Mouse (Mus musculus): ENCODE measurements around the gene Kcng3. TPM values are rescaled to one million over a fixed set of nuclear protein-coding genes. Genes with fewer than 3 reads are reported as not detected.

Gene Kcng3
- polyA plus RNA-seq, 1 experiment from 2014 or later: not detected

GRCm38 (mm10) chr17:83664761-83665160 is 33.1 kb upstream of the Kcng3 start:
- H3K4me1 ChIP-seq (ENCODE audit: insufficient read depth): 0 out of 2 replicates have a peak, but pooled peaks cover 2% of the 10 kb centered on the region
- ATAC-seq: no peak
- 70% methylated on average over 8 of the region's 8 CpGs for WGBS (ENCODE audit: insufficient replicate concordance)
- H3K27me3 ChIP-seq (ENCODE audit: insufficient read depth, low read length): no peaks in the 10 kb centered on the region
- H3K9me3 ChIP-seq (ENCODE audit: low read length): no peaks in the 10 kb centered on the region
- TF ChIP-seq EP300 (IDR thresholded peaks at IDR 0.05; ENCODE audit: low read depth): no peak
- H3K4me3 ChIP-seq (ENCODE audit: low read depth, low read length): no peak overlapping the region
- no peaks in the 10 kb centered on the region for H3K36me3 ChIP-seq (replicated peaks; ENCODE audit: insufficient read depth, low read length)
- no peak overlapping the region for H3K27ac ChIP-seq (ENCODE audit: low read depth)
- DNase-seq: no peak
- H3K4me2 ChIP-seq (ENCODE audit: low read depth, low read length): no peak overlapping the region
- H3K9ac ChIP-seq (replicated peaks): no peak overlapping the region

- peaks cover 20% of the 10 kb centered on the region for H3K4me1 ChIP-seq (ENCODE audit: insufficient read depth)
Observed at GRCm38 (mm10) chr17:83658943-83659342, 27.2 kb upstream of the Kcng3 start.

GRCm38 (mm10) chr17:83657375-83657774 is 25.7 kb upstream of the Kcng3 start:
- Histone ChIP-seq H3K9me3 (ENCODE audit: low read length) (no peaks in the 10 kb centered on the region), H3K27ac (ENCODE audit: low read depth) (no peak overlapping the region), H3K27me3 (ENCODE audit: insufficient read depth, low read length) (no peaks in the 10 kb centered on the region), H3K4me1 (ENCODE audit: insufficient read depth) (peaks cover 20% of the 10 kb centered on the region), H3K4me2 (ENCODE audit: low read depth, low read length) (no peak overlapping the region), H3K36me3 (replicated peaks; ENCODE audit: insufficient read depth, low read length) (no peaks in the 10 kb centered on the region), H3K4me3 (ENCODE audit: low read depth, low read length) (no peak overlapping the region), H3K9ac (replicated peaks) (no peak overlapping the region)
- ATAC-seq (no peak), DNase-seq (no peak)
- TF ChIP-seq EP300 (IDR thresholded peaks at IDR 0.05; ENCODE audit: low read depth) (no peak), CTCF (IDR thresholded peaks at IDR 0.05; ENCODE audit: low read depth) (no peak)
- WGBS (ENCODE audit: insufficient replicate concordance): 87% methylated on average over 9 of the region's 9 CpGs

More at GRCm38 (mm10) chr17:83658943-83659342, 27.2 kb upstream of the Kcng3 start:
- no peaks in the 10 kb centered on the region for H3K27me3 ChIP-seq (ENCODE audit: insufficient read depth, low read length)
- H3K4me2 ChIP-seq (ENCODE audit: low read depth, low read length): peak overlapping the region; percentile 48
- no peak for DNase-seq
- no peaks in the 10 kb centered on the region for H3K9me3 ChIP-seq (ENCODE audit: low read length)
- peak overlapping the region; percentile 34; the same call in 1 of the 2 replicates for H3K27ac ChIP-seq (ENCODE audit: low read depth)
- no peak overlapping the region for H3K9ac ChIP-seq (replicated peaks)
- H3K4me3 ChIP-seq (ENCODE audit: low read depth, low read length): no peak overlapping the region
- no peaks in the 10 kb centered on the region for H3K36me3 ChIP-seq (replicated peaks; ENCODE audit: insufficient read depth, low read length)
- 50% methylated on average over 1 of the region's 1 CpGs for WGBS (ENCODE audit: insufficient replicate concordance)
- ATAC-seq: peak; percentile 90
- no peak for TF ChIP-seq CTCF (IDR thresholded peaks at IDR 0.05; ENCODE audit: low read depth)
- TF ChIP-seq EP300 (IDR thresholded peaks at IDR 0.05; ENCODE audit: low read depth): peak; percentile 99

- ATAC-seq (no peak), DNase-seq (no peak)
- no peak overlapping the region for H3K27ac ChIP-seq (ENCODE audit: low read depth)
- no peaks in the 10 kb centered on the region for H3K36me3 ChIP-seq (replicated peaks; ENCODE audit: insufficient read depth, low read length)
- H3K4me1 ChIP-seq (ENCODE audit: insufficient read depth): peaks cover 24% of the 10 kb centered on the region
- H3K4me2 ChIP-seq (ENCODE audit: low read depth, low read length): no peak overlapping the region
- H3K4me3 ChIP-seq (ENCODE audit: low read depth, low read length): no peak overlapping the region
- WGBS (ENCODE audit: insufficient replicate concordance): 66% methylated on average over 3 of the region's 3 CpGs
- no peaks in the 10 kb centered on the region for H3K9me3 ChIP-seq (ENCODE audit: low read length)
- no peak overlapping the region for H3K9ac ChIP-seq (replicated peaks)
- TF ChIP-seq CTCF (IDR thresholded peaks at IDR 0.05; ENCODE audit: low read depth) (no peak), EP300 (IDR thresholded peaks at IDR 0.05; ENCODE audit: low read depth) (no peak)
- H3K27me3 ChIP-seq (ENCODE audit: insufficient read depth, low read length): no peaks in the 10 kb centered on the region
Observed at GRCm38 (mm10) chr17:83655732-83656131, 24.0 kb upstream of the Kcng3 start.

GRCm38 (mm10) chr17:83654651-83655136 is 23.0 kb upstream of the Kcng3 start:
- TF ChIP-seq CTCF (IDR thresholded peaks at IDR 0.05; ENCODE audit: low read depth): no peak
- no peak for TF ChIP-seq EP300 (IDR thresholded peaks at IDR 0.05; ENCODE audit: low read depth)
- peaks cover 29% of the 10 kb centered on the region for H3K4me1 ChIP-seq (ENCODE audit: insufficient read depth)
- ATAC-seq (no peak), DNase-seq (no peak)
- H3K4me2 ChIP-seq (ENCODE audit: low read depth, low read length): no peak overlapping the region
- no peak overlapping the region for H3K27ac ChIP-seq (ENCODE audit: low read depth)
- H3K27me3 ChIP-seq (ENCODE audit: insufficient read depth, low read length): no peaks in the 10 kb centered on the region
- H3K9ac ChIP-seq (replicated peaks): no peak overlapping the region
- no peaks in the 10 kb centered on the region for H3K36me3 ChIP-seq (replicated peaks; ENCODE audit: insufficient read depth, low read length)
- no peak overlapping the region for H3K4me3 ChIP-seq (ENCODE audit: low read depth, low read length)
- H3K9me3 ChIP-seq (ENCODE audit: low read length): no peaks in the 10 kb centered on the region
- 40% methylated on average over 13 of the region's 13 CpGs for WGBS (ENCODE audit: insufficient replicate concordance)

GRCm38 (mm10) chr17:83653635-83654034 is 21.9 kb upstream of the Kcng3 start:
- DNase-seq: no peak
- no peak for ATAC-seq
- Histone ChIP-seq H3K9me3 (ENCODE audit: low read length) (no peaks in the 10 kb centered on the region), H3K4me1 (ENCODE audit: insufficient read depth) (peaks cover 23% of the 10 kb centered on the region), H3K27ac (ENCODE audit: low read depth) (no peak overlapping the region), H3K4me3 (ENCODE audit: low read depth, low read length) (no peak overlapping the region), H3K4me2 (ENCODE audit: low read depth, low read length) (no peak overlapping the region), H3K36me3 (replicated peaks; ENCODE audit: insufficient read depth, low read length) (no peaks in the 10 kb centered on the region), H3K9ac (replicated peaks) (no peak overlapping the region), H3K27me3 (ENCODE audit: insufficient read depth, low read length) (no peaks in the 10 kb centered on the region)
- TF ChIP-seq CTCF (IDR thresholded peaks at IDR 0.05; ENCODE audit: low read depth) (no peak), EP300 (IDR thresholded peaks at IDR 0.05; ENCODE audit: low read depth) (peak; percentile 31; the same call in 1 of the 2 replicates)
- 76% methylated on average over 3 of the region's 3 CpGs for WGBS (ENCODE audit: insufficient replicate concordance)

Measured in liver, postnatal 0 days (tissue).